Mouse (Mus musculus) lung, postnatal 4 days (tissue): Measurements from ENCODE around the gene Gmfb.

ENCODE experiments used
- DNase-seq, 2 experiments: peaks; one replicate each; pipeline ENCODE4 v3.0.0; 2021

The Gmfb gene

GRCm38 (mm10) chr14:46800684-46801345 is 21.2 kb downstream of the Gmfb start:
- DNase-seq: no peak

GRCm38 (mm10) chr14:46794157-46794556 is 27.9 kb downstream of the Gmfb start:
- no peak for DNase-seq

- DNase-seq: no peak
These were observed 31.3 kb downstream of the Gmfb start for GRCm38 (mm10) chr14:46790723-46791122.

- DNase-seq: peak in 1 of 2 experiments; percentile 31
These were observed 31.7 kb downstream of the Gmfb start for GRCm38 (mm10) chr14:46790303-46790702.

GRCm38 (mm10) chr14:46788505-46788901 is 33.5 kb downstream of the Gmfb start:
- no peak for DNase-seq

- DNase-seq: peak; percentile 94
These were observed 34.1 kb downstream of the Gmfb start, which contains the start of gene Cnih1 for GRCm38 (mm10) chr14:46787787-46788504. Gene Cnih1, minus strand, starts transcription at chr14:46788411.

- DNase-seq: no peak
These were observed 34.6 kb downstream of the Gmfb start for GRCm38 (mm10) chr14:46787454-46787786.

- DNase-seq: no peak
These were observed 36.8 kb downstream of the Gmfb start for GRCm38 (mm10) chr14:46785247-46785646.

GRCm38 (mm10) chr14:46783327-46783926 is 38.6 kb downstream of the Gmfb start:
- DNase-seq: no peak

- no peak for DNase-seq
These were observed 39.7 kb downstream of the Gmfb start for GRCm38 (mm10) chr14:46782187-46782828.

GRCm38 (mm10) chr14:46781086-46781485 is 41.0 kb downstream of the Gmfb start:
- DNase-seq: no peak

GRCm38 (mm10) chr14:46779217-46779616 is 42.8 kb downstream of the Gmfb start:
- DNase-seq: no peak

- no peak for DNase-seq
These were observed 43.3 kb downstream of the Gmfb start for GRCm38 (mm10) chr14:46778756-46779155.

GRCm38 (mm10) chr14:46770036-46770435 is 52.0 kb downstream of the Gmfb start:
- DNase-seq: no peak

GRCm38 (mm10) chr14:46767116-46767515 is 54.9 kb downstream of the Gmfb start:
- no peak for DNase-seq

GRCm38 (mm10) chr14:46761186-46761585 is 60.9 kb downstream of the Gmfb start:
- DNase-seq: no peak

- DNase-seq: peak; percentile 94 to 96
These were observed 61.5 kb downstream of the Gmfb start, which contains the start of gene Cdkn3 for GRCm38 (mm10) chr14:46760355-46761029. Gene Cdkn3, plus strand, starts transcription at chr14:46760541.

- DNase-seq: no peak
These were observed 62.1 kb downstream of the Gmfb start for GRCm38 (mm10) chr14:46759970-46760354.
